Mouse (Mus musculus) embryonic stem cell, embryonic (primary cell): ENCODE measurements around the gene Gm614.

Source experiments
- CTCF ChIA-PET, 4 experiments: fragments of 300-600 bp in 2 of 4; fragments of 350-600 bp in 2 of 4; sonication (Branson Sonifier 250); formaldehyde crosslinking; loops; one replicate each; lab custom pipeline; 2022; ENCODE audit warnings: inconsistent platforms in 2 of 4; lab: Charles Lee
- POLR2A ChIA-PET, 4 experiments: fragments of 300-600 bp in 2 of 4; fragments of 350-600 bp in 2 of 4; sonication (Branson Sonifier 250); formaldehyde crosslinking; loops; one replicate each; lab custom pipeline; 2022; ENCODE audit warnings: antibody characterized with exemption in 4 of 4, inconsistent platforms in 1 of 4; lab: Charles Lee

Gene Gm614

DNA sequence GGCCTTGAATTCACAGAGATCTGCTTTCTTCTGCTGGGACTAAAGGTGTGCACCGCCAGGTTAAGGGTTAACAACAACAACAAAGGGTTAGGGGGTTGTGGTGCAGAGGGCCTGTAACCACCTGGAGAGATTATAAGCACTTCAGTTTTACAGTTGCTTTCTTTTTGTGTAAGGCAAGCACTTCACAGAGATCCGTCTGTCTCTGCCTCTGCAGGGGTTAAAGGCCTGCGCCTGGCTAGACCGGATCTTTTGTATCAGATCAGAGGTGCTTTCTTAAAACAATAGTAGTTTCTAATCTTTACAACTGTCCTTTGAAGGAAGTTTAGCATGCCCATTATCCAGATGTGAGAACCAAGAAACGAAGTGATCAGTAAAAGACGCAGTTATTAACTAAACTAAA lies 9.6 kb upstream of the Gm614 start:
- ChIA-PET POLR2A (interaction anchor here in 3 of 4 experiments (0.6 to 2.8 kb wide), 32 partner anchors 9 to 478 kb away, joined by 3 to 26 read pairs (median 4); partner anchors contain the start of genes Foxo4 (in 2 of the 3), Nlgn3 (in 2 of the 3), Nono (in 1 of the 3) and Snx12 (in 1 of the 3)), CTCF (interaction anchor here in 2 of 4 experiments (0.6 to 1.3 kb wide), 2 partner anchors 142 to 231 kb away, joined by 3 read pairs; no protein-coding TSS in a partner anchor)

DNA sequence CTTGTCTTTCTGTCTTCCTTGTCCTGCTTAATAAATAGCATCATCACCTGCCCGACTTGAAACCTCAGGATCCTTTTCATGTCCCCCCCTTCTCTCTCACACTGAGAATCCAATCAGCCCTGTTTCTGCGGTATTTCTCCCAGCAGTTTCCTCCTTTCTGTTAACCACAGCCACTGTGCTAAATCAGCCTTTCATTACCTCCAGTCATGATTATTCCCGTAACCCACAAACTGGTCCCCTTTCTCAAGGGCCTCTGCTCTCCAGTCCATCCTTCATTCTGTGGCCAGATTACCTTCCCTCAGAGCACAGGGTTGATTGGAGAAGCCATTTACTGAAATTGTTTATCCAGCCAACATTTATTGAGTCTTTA lies 4.9 kb upstream of the Gm614 start, which contains the start of gene Gm20489:
Gm20489 (minus strand) TSS at position 269 of the 370 bp plus-strand sequence.
- ChIA-PET POLR2A (interaction anchor here in 3 of 4 experiments (0.6 to 1.2 kb wide), 3 partner anchors 37 to 502 kb away, joined by 3 to 5 read pairs (median 3); no protein-coding TSS in a partner anchor), CTCF (no interaction called here)

DNA sequence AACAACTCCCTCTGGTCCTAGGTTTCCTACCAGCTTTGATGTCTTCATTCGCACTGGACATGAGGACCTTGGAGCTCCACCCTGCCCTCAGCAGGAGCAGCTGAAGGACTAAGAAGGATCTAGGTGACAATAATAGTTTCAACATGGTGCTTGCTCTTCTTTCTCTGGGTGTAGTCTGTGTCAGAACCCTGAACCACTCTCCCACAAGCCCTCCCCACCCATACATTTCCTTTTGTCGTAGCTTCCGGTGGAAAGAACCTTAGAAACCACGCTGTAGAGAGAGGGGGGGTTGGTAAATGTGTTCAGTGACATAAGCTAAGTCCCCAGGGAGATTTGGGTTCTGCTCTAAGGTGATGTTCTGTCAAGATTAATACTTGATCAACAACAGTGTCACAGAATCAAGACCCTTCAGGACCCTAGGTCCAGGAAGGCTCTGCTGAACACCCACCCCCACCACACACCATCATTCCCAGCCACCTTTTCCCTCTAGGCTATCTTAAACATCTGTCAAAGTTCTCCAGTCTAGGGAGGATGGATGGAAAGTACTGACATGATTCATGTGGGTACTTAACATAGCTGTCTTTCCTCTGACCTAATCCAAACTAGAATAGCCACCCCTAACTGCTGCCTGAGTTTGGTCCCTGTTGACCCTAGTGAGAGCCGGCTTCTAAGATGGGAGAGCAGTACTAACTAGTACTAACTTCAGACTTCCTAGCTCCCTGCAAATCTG lies 4.4 kb upstream of the Gm614 start, which contains the start of gene Il2rg:
Il2rg (minus strand) TSS at position 231 of the 730 bp plus-strand sequence.
- ChIA-PET CTCF (no interaction called here), POLR2A (interaction anchor here (0.6 to 1.4 kb wide), 5 partner anchors 10 to 502 kb away, joined by 3 to 5 read pairs (median 3); no protein-coding TSS in a partner anchor)

DNA sequence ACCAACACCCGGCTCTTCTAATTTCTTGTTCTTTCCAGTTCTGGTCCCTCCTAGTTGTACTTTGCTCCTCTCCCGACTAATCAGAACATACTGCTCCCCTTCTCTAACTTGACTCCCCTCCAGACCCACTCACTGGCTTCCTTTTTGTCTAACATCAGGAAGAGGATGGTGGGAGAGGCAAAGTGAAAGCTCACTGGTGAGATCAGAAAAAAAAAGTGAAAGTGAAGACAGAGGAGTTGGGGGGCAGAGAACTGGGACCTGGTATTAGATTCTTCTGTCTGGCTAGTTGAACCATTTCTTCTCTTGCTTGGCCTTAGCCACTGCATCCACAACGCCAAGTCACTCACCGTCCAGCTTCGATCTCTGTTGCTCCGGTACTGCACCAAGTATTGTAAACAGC lies 2.8 kb upstream of the Gm614 start:
- POLR2A ChIA-PET = interaction anchor here (0.6 to 1.4 kb wide), 4 partner anchors 9 to 535 kb away, joined by 3 to 5 read pairs (median 4); partner anchors contain the start of gene Foxo4 (in 1 of the 4)
- CTCF ChIA-PET = interaction anchor here in 1 of 4 experiments (0.8 kb wide), 1 partner anchor 10 kb away, joined by 3 read pairs; no protein-coding TSS in a partner anchor

DNA sequence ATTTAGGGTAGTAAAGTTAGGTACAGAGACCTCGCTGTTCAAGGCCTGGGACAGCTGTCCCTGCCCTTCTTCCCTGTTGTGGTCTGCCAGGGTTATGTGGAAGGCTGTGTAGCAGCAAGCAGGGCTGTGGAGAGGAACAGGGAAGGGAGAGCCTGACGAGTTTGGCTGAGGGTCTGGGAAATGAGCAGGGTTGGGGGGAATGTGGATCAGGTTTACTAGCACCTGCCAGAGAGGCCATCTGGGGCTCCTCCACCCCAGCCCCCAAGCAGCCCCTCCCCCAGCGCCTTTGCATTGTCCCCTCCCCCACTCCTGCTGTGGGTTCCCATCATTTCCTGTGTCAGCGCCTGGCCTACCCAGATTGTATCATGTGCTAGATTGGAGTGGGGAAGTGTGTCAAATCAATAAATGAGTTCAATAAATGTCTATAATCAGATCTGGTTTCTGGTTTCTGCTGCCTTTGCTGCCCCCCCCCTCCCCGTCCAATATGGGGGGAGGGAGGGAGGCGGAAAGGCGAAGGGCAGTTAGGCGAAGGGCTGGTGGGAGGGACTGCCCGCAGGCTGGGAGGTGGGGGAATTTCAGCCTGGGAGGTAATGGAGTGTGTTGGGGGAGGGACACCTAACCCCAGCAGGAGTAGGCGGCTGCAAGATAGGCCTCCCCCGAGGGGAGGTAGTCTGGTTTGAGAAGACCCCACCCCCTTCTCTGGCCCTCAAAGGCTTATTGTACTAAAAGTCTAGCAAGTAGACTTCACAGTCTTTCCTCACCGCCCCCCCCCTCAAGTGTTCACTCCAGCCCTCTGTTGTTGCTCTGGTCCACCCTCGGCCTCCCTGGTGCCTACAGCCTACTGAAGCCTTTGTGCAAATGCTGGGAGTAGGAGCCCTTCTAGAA lies 3.1 kb downstream of the Gm614 start:
- CTCF ChIA-PET = no interaction called here
- POLR2A ChIA-PET = interaction anchor here in 3 of 4 experiments (0.5 to 1.6 kb wide), 6 partner anchors 12 to 982 kb away, joined by 3 to 4 read pairs (median 3); partner anchors contain the start of gene Med12 (in 1 of the 3)

DNA sequence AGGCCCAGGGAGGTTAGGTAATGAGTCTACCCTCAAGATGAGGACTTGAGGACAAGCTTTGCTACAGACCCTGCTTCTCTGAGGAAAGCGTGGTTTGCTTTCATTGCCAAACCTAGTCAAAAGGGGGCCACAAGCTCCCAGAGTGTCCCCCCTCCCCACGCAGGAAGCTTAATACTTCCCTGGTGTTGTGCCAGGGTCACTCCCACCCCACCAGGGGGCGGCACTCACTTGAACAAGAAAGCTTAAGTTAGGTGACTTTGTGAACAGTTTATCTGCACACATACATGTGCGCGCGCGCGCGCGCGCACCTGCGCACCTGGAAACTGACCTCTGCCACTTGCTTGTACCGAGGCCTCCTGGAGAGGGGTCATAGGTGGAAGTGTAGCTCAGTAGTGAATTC lies 7.2 kb downstream of the Gm614 start:
- CTCF ChIA-PET = interaction anchor here (0.5 to 1.5 kb wide), 8 partner anchors 11 to 615 kb away, joined by 3 to 6 read pairs (median 3); no protein-coding TSS in a partner anchor
- POLR2A ChIA-PET = interaction anchor here in 2 of 4 experiments (0.7 to 5.2 kb wide), 13 partner anchors 11 to 172 kb away, joined by 3 to 26 read pairs (median 4); partner anchors contain the start of genes Med12 (in 2 of the 2) and Snx12 (in 1 of the 2)

DNA sequence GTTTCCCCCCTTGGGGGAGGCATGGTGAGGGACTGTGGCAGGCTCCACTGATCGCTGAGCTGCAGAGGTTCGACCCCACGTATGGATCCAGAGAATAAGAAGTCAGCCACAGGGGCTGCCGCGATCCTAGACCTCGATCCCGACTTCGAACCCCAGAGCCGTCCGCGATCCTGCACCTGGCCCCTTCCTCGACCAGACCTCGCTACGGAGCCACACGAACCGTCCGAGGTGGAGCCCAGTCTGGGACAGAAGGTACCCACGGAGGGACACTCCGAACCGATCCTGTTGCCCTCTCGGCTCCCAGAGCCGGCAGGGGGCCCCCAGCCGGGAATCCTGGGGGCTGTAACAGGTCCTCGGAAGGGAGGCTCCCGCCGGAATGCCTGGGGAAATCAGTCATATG lies 9.1 kb downstream of the Gm614 start:
- POLR2A ChIA-PET = interaction anchor here in 3 of 4 experiments (0.5 to 5.2 kb wide), 18 partner anchors 12 to 267 kb away, joined by 3 to 26 read pairs (median 4); partner anchors contain the start of genes Med12 (in 2 of the 3), Nlgn3 (in 1 of the 3) and Snx12 (in 1 of the 3)

DNA sequence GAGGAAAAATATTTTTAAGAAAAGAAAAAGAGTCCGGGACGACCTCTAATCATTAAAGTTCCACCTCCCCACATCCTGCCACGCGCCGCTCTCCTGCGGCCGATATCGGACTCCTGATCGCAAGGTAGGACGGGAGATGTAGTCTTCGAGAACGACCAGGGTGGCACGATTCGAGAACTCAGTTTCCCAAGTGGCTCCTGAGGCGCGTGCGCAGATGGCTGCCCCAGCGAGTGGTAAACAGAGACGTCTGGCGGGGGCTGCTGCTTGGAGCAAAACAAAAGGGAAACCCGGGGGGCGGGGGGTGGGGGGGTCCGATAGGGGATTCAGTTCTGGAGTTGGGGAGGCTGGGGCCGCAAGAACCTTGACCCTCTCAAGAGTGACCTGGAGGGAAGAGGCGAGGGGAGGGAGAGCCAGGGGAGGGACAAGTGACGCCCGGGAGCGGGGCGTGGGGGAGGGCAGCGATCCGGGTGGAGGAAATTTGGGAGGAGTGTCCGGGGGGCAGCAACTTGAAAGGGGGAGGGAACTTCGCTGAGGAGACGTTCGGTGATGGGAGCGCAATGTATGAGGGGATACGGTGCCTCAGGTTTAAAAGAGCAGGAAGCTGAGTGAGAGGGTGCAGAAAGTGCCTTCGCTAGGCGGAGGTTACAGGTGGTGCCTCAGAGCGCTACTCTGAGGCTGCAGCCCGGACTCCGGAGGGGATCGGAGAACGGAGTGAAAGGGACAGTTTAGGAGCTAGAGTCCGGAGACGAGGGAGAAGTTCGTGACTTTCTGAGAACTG lies 9.7 kb downstream of the Gm614 start, which contains the start of gene Foxo4:
Foxo4 (plus strand) TSS at position 577 of the 778 bp plus-strand sequence.
- CTCF ChIA-PET = no interaction called here
- POLR2A ChIA-PET = interaction anchor here in 3 of 4 experiments (0.5 to 5.2 kb wide), 22 partner anchors 10 to 1269 kb away, joined by 3 to 26 read pairs (median 4); partner anchors contain the start of genes Med12 (in 2 of the 3), Nlgn3 (in 1 of the 3) and Snx12 (in 1 of the 3)

More for the DNA sequence above, 9.1 kb downstream of the Gm614 start:
- CTCF ChIA-PET = no interaction called here

DNA sequence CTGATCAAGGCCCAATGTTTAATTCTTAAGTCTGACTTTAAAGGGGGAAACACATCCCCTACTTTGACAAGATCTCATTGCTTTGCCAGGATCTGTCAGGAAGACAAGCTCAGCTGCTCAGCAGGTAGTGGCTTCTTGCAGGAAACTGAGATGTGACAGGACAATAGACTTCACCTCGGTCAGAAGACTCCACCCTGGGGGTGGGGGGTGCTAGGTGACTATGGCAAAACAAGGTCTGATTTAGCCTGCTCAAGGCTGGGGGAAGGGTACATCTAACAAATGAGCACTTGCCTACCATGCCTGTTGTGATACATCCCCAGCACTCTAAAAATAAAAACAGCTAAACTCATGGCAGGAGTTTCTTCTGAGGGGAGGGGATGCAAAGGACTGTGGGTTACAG lies 18.8 kb downstream of the Gm614 start:
- ChIA-PET CTCF (no interaction called here), POLR2A (interaction anchor here (0.5 to 2.4 kb wide), 6 partner anchors 8 to 87 kb away, joined by 3 to 7 read pairs (median 4); no protein-coding TSS in a partner anchor)

DNA sequence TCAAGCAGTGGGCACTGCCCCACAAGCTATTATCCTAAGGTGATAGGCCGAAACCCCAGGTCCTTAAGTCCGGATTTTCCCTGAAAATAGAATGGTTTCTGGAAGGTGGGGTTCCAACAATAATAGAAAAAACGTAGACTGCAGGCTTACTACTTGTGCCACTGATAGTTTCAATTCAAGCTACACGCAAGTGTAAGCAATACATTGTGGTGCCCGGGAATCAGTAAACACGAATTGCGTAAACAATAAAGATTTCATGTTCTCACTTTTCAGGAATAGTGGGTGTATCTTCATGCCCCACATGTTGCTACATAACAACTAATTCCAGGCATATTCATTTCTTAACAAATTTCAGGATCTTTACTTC lies 41.0 kb downstream of the Gm614 start:
- ChIA-PET POLR2A (interaction anchor here in 3 of 4 experiments (0.5 to 2.1 kb wide), 18 partner anchors 11 to 259 kb away, joined by 3 to 13 read pairs (median 3); partner anchors contain the start of genes Foxo4 (in 1 of the 3) and Med12 (in 1 of the 3)), CTCF (no interaction called here)

DNA sequence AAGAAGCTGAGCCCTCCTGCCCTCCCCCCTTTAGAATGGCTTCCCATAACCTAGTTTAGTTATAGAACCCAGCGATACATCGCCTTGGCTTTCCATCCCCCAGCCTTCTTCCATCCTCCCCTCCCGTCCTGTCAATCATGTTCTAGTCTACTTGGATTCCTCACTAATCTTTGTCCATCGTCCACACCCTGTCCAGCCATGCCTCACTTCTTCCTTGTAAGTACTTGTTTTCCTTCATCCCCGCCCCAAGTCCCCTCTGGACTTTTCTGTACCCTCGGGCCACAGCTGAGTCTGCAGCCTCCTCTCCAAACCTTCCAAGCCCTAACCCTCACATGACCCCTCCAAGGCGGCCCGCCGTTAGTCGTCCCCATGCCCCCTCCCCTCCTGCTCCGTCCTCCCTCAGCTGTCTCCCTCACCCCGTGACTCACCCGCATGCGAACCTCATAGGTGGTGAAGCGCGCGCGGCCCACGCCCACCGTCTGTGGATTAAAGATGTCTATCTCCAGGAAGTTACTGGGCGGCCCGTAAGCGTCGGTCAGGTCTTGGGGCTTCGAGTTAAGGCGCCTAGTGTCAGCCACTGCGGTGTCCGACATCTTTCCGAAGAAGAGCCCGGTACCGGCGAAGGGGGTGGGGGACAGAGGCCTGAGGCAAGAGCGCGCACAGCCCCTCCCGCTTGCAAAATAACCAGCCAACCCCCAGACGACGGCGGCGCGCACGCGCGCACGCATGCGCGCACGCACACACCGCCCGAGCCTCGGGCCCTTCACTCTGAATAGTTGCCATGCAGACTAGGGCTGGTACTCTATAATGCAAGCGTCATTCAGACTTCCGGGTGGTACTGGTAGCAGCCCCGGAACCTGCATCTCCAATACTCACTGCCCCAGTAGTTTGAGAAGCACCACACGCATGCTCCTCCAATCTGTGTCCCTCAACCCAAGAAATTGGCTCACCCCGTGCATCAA lies 41.7 kb downstream of the Gm614 start, which contains the start of gene Snx12:
Snx12 (minus strand) TSS at position 730 of the 962 bp plus-strand sequence.
- ChIA-PET CTCF (no interaction called here), POLR2A (interaction anchor here in 3 of 4 experiments (0.5 to 2.1 kb wide), 17 partner anchors 10 to 259 kb away, joined by 3 to 13 read pairs (median 3); partner anchors contain the start of genes Foxo4 (in 1 of the 3), Med12 (in 1 of the 3) and Slc7a3 (in 1 of the 3))
